Mouse (Mus musculus) embryo, embryonic 10 days (tissue): ENCODE measurements around the gene Vcp.
A peak's percentile ranks its signal among the peaks of the same experiment; 100 is the strongest.

ENCODE experiments used
- DNase-seq: peaks from one replicate; pipeline ENCODE4 v3.0.0-alpha.2; 2015; ENCODE audit warnings: low spot score

Vcp gene

DNA sequence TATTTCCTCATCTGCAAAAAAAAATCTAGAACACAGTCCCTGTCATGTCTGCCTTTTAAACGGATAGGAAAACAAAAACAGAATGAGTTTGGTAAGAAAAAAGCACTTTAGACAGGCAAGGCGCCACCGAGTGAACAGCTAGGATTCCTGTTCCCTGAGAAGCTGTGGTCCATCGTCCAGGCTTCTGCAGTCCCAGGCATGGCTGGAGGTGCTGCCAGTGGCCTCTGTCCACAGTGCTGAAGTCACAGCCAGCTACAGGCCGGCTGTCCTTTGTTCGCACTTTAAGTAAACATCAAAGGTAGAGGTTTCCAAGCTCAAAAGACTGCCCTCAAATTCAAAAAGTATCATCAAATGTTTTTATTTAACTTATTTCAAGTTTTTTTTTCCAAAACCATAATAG lies 55.3 kb downstream of the Vcp start:
- peak; percentile 77 for DNase-seq

DNA sequence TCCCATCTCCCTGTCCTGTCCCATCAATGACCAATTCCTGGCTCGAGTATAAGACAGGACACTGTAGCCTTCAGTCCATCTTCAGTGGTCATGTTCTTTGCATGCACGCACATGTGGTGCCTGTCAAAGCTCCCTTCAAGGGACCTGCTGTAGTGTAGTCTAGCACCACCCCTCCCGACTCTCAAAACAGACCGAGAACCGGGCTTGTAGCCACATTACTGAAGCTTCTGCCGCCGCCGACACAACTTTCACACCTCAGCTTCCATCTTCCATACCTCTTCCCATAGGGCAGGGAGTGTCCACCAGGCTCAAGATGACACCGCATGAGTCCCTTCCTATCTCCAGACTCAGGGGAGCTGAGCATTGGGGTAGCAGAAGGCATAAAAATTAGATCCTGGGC lies 56.1 kb downstream of the Vcp start:
- no peak for DNase-seq

- no peak for DNase-seq
Observed at GRCm38 (mm10) chr4:42943341-42943740, 57.0 kb downstream of the Vcp start.

- no peak for DNase-seq
Observed at GRCm38 (mm10) chr4:42941396-42941795, 58.9 kb downstream of the Vcp start.

- peak; percentile 83 for DNase-seq
Observed at GRCm38 (mm10) chr4:42933630-42934029, 66.7 kb downstream of the Vcp start.

DNA sequence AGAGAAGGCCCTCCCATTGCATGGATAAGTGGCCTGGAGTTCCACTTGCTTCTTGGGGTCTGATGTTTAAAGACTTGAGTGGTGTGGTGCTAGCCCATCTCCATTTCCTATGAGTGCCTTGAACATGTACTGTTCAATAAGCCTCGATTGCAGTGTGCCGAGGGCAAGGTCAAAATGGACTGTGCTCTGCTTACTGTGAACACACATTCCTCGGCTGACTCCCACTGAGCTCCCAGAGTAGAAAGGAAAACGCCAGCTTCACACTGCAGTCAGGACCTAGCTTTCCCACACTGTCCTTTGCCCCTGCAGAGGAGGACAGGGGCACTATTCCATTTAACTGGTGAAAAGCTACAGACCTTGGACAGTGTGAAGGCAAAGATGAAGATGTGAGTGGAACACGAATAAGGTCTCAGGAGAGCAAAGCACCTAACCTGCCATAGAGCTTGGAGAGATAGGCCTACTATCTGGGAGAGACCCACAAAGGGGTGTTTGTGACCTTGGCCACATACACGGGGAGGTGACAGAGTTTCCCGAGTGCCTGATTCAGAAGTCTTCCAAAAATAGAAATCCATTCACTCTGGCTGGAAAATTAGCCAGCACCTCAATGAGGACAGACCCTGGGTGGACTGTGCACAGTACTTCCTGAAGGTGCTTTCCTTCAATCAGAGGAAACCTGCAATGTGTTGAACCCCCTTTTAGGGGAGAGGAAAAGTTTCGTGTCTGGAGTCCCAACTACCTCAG lies 67.9 kb downstream of the Vcp start:
- no peak for DNase-seq
